Mouse (Mus musculus) heart, postnatal 0 days (tissue): Measurements from ENCODE around the gene Chd4.

Experiments used
- CTCF ChIP-seq: IDR thresholded peaks from 2 replicates; pipeline ENCODE4 v1.5.1; 2016; ENCODE audit warnings: antibody characterized with exemption, control low read depth, low read depth
- EP300 ChIP-seq: IDR thresholded peaks from 2 replicates; pipeline ENCODE4 v1.6.1; 2016; ENCODE audit warnings: antibody characterized with exemption, low read depth

DNA sequence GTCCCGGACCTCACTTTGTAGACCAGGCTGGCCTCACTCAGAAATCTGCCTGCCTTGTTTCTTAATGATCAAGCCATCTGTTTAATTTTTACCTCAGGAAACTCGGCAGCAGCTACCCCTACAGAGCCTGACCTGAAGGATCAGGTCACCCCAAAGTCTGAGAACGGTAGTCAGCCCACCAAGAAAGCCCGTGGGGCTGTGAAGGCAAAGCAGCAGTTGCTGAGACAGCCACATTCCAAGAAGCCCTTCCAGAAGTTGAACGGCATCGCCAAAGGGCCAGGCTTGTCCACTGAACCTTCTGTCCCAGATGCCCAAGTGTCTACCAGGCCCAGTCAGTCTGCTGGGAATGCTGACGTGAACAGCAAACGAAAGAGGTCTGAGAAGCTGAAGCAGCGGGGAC is 48.1 kb downstream of the Chd4 start:
- TF ChIP-seq EP300, result no peak
- no peak for TF ChIP-seq CTCF
